Mouse (Mus musculus) cerebellum, adult 2 months (tissue): ENCODE measurements around the gene Kdf1. TPM values are rescaled to one million over a fixed set of nuclear protein-coding genes. Genes with fewer than 3 reads are reported as not detected.
A peak's percentile ranks its signal among the peaks of the same experiment; 100 is the strongest.

ENCODE experiments used
- DNase-seq, 2 experiments: peaks; one replicate each; pipeline ENCODE4 v3.0.0; 2021
- H3K27ac ChIP-seq: fragments of 200-500 bp; 2 replicates; pipeline ENCODE4 v1.5.1; 2012; ENCODE audit warnings: low read length, control low read depth, inconsistent platforms; ENCODE audit not compliant: insufficient read depth
- H3K27me3 ChIP-seq: fragments of 200-500 bp; 2 replicates; pipeline ENCODE4 v1.6.1; 2012; ENCODE audit warnings: inconsistent platforms, mild to moderate bottlenecking, low read length, moderate library complexity; ENCODE audit not compliant: control insufficient read depth, insufficient read depth
- H3K4me1 ChIP-seq: fragments of 200-500 bp; 2 replicates; pipeline ENCODE4 v1.6.1; 2011; ENCODE audit warnings: low read length; ENCODE audit not compliant: control insufficient read depth, insufficient read depth
- H3K4me3 ChIP-seq: fragments of 200-500 bp; replicated peaks from 2 replicates; pipeline ENCODE3; 2011; ENCODE audit warnings: mild to moderate bottlenecking, low read depth, low read length, control low read depth; ENCODE audit not compliant: insufficient read depth
- CTCF ChIP-seq: fragments of 200-500 bp; IDR thresholded peaks from 2 replicates; pipeline ENCODE4 v1.5.1; 2011; ENCODE audit warnings: low read depth, mild to moderate bottlenecking, control low read depth, low read length, moderate library complexity, borderline replicate concordance; ENCODE audit not compliant: insufficient read depth
- POLR2A ChIP-seq: fragments of 200-500 bp; IDR thresholded peaks from 2 replicates; pipeline ENCODE4 v1.6.1; 2011; ENCODE audit warnings: low read length, control low read depth, borderline replicate concordance; ENCODE audit not compliant: insufficient read depth
- WGBS: fragments of 180-500 bp; shearing (Covaris S2); methylation state at CpG from one replicate; pipeline ENCODE4 v1.1.7; 2018; 5-methylcytosine and 5-hydroxymethylcytosine counted together
- polyA plus RNA-seq: library from polyadenylated mRNA; depleted of rRNA; stranded (reverse); fragments of >200 nt; gene quantifications from 2 replicates; pipeline ENCODE4 v1.2.3, GENCODE M21; 2012

Gene Kdf1
- polyA plus RNA-seq, 1 experiment = not detected

GRCm38 (mm10) chr4:133491800-133492199, 27.0 kb upstream of the Kdf1 start:
- Histone ChIP-seq H3K27ac (no peak overlapping the region), H3K4me3 (no peak overlapping the region), H3K27me3 (no peaks in the 10 kb centered on the region), H3K4me1 (peaks cover 13% of the 10 kb centered on the region)
- TF ChIP-seq POLR2A (no peak), CTCF (no peak)
- no peak for DNase-seq
- WGBS = 45% methylated on average over 10 of the region's 10 CpGs

- WGBS = 20% methylated on average over 9 of the region's 12 CpGs
- TF ChIP-seq CTCF (no peak), POLR2A (no peak)
- peak overlapping the region; percentile 54 for H3K4me3 ChIP-seq
Measured at GRCm38 (mm10) chr4:133493895-133494294, 24.9 kb upstream of the Kdf1 start.

GRCm38 (mm10) chr4:133494432-133494831, 24.3 kb upstream of the Kdf1 start:
- Histone ChIP-seq H3K27ac (no peak overlapping the region), H3K27me3 (no peaks in the 10 kb centered on the region), H3K4me3 (peak overlapping the region; percentile 54), H3K4me1 (peaks cover 10% of the 10 kb centered on the region)
- 1% methylated on average over 12 of the region's 12 CpGs for WGBS
- peak; percentile 79 to 89 for DNase-seq
- TF ChIP-seq CTCF = peak; percentile 81
- no peak for TF ChIP-seq POLR2A

More at GRCm38 (mm10) chr4:133493895-133494294, 24.9 kb upstream of the Kdf1 start:
- no peak for DNase-seq
- Histone ChIP-seq H3K27ac (no peak overlapping the region), H3K27me3 (no peaks in the 10 kb centered on the region), H3K4me1 (peaks cover 13% of the 10 kb centered on the region)

DNA sequence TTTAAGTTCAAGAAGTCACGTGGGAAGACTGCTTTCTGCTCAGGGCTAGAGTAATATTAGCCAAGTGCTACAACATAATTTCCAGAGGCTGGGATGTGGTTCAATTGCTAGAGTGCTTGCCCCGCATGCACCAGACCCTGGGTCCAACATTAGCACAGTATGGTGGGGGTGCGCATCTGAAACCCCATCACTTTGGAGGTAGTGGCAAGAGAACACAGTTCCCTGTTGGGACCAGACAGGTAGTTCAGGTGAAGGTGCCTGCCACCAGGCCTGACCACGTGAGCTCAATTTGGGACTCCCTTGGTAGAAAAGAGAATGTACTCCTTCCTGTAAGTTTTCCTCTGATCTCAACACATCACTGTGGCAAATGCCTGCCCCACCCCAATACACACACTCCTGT, 23.9 kb upstream of the Kdf1 start:
- Histone ChIP-seq H3K27ac (no peak overlapping the region), H3K4me1 (peaks cover 9% of the 10 kb centered on the region), H3K4me3 (no peak overlapping the region), H3K27me3 (no peaks in the 10 kb centered on the region)
- DNase-seq = no peak
- WGBS = 70% methylated on average over 4 of the region's 4 CpGs
- TF ChIP-seq CTCF (no peak), POLR2A (no peak)

DNA sequence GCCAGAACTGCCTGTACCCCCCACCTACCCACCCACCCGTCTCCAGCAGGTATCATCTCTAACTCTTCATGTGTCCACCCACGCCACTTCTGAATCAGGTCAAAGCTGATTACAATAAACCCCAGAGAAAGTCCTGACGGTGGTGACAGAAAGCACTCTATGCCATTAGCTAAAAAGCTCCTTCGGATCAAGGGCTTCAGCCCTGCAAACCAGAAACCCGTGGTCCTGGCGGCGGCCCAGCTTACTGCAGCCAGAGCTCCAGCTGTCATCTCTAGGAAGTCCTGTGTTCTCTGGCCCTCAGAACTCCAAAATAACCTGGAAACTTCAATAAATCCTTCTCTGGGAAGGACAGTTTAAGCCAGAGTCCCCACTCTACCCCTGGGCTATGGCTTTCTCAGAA, 23.1 kb upstream of the Kdf1 start:
- no peaks in the 10 kb centered on the region for H3K27me3 ChIP-seq
- 7% methylated on average over 7 of the region's 7 CpGs for WGBS
- peaks cover 9% of the 10 kb centered on the region for H3K4me1 ChIP-seq
- TF ChIP-seq POLR2A = no peak
- TF ChIP-seq CTCF = no peak
- DNase-seq = peak; percentile 70 to 71
- H3K27ac ChIP-seq = peak overlapping the region; percentile 95
- H3K4me3 ChIP-seq = peak overlapping the region; percentile 92

- no peaks in the 10 kb centered on the region for H3K27me3 ChIP-seq
- H3K4me3 ChIP-seq = peak overlapping the region; percentile 92
- 5% methylated on average over 6 of the region's 6 CpGs for WGBS
- peaks cover 9% of the 10 kb centered on the region for H3K4me1 ChIP-seq
- peak; percentile 64 to 75 for DNase-seq
- peak overlapping the region; percentile 95 for H3K27ac ChIP-seq
- no peak for TF ChIP-seq CTCF
- TF ChIP-seq POLR2A = peak; percentile 44; the same call in 1 of the 2 replicates
Measured at GRCm38 (mm10) chr4:133496738-133497445, 21.9 kb upstream of the Kdf1 start.

- no peak for TF ChIP-seq POLR2A
- no peak for TF ChIP-seq CTCF
- Histone ChIP-seq H3K4me3 (peak overlapping the region; percentile 92), H3K4me1 (peaks cover 9% of the 10 kb centered on the region), H3K27me3 (no peaks in the 10 kb centered on the region), H3K27ac (peak overlapping the region; percentile 95)
- 1% methylated on average over 70 of the region's 70 CpGs for WGBS
- DNase-seq = peak; percentile 60 to 73
Measured at GRCm38 (mm10) chr4:133497461-133498159, 21.2 kb upstream of the Kdf1 start.

DNA sequence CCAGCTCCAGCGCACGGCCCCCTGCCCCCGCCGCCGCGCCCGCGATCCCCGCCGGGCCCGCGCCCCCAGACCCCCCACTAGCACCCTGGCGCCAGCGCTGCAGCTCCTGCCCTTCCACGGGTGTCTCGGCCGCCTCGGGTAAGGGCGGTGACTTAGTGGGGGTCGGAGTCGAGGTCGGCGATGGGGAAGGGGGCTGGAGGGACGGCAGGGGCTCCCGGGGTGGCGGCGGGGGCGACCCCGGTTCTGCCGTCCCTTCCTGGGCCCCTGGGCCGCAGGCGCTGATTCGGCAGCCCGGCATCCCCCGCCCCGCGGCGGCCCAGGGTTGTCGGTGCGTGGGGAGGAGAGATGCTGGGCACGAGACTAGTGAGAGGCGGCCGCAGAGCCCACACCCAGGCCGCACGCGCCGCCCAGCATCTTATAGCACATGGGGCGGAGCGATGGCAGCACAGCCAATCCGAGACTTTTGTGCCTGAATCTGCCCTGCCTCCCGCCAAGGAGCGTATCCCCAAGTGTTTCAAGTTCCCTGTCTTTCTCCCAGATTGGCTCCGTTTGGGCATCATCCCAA, 20.5 kb upstream of the Kdf1 start, which contains the start of gene Trnp1:
Gene Trnp1, minus strand, starts transcription at position 391 of the 565 bp plus-strand sequence.
- peak within 1 kb of the TSS; percentile 92 for H3K4me3 ChIP-seq
- H3K4me1 ChIP-seq = peaks cover 8% of the 10 kb centered on the region
- WGBS = under 1% methylated on average over 53 of the region's 53 CpGs
- DNase-seq = peak; percentile 93 to 95
- H3K27me3 ChIP-seq = no peaks in the 10 kb centered on the region
- TF ChIP-seq CTCF (no peak), POLR2A (peak; percentile 96)
- peak within 1 kb of the TSS; percentile 95 for H3K27ac ChIP-seq
